Mouse (Mus musculus) embryonic facial prominence, embryonic 15.5 days (tissue): ENCODE data around the gene Vegfc. TPM values are rescaled to one million over a fixed set of nuclear protein-coding genes. Genes with fewer than 3 reads are reported as not detected.

Experiments
- ATAC-seq: fragments of 200-750 bp; cut with Nextera tagmentation; 2 replicates; pipeline ENCODE4 v1.8.0; 2017; ENCODE audit warnings: low read depth, moderate TSS enrichment; ENCODE audit not compliant: insufficient number of reproducible peaks, low FRiP score, low TSS enrichment
- H3K27ac ChIP-seq: fragments of 300-500 bp; sonication (generic); replicated peaks from 2 replicates; pipeline ENCODE4 v1.5.1; 2015; ENCODE audit warnings: mild to moderate bottlenecking, inconsistent platforms
- H3K27me3 ChIP-seq: fragments of 300-500 bp; sonication (generic); 2 replicates; pipeline ENCODE4 v1.6.1; 2015; ENCODE audit warnings: inconsistent platforms
- H3K36me3 ChIP-seq: fragments of 300-500 bp; sonication (generic); 2 replicates; pipeline ENCODE4 v1.6.1; 2015; ENCODE audit warnings: mild to moderate bottlenecking, inconsistent platforms
- H3K4me1 ChIP-seq: fragments of 300-500 bp; sonication (generic); 2 replicates; pipeline ENCODE4 v1.6.1; 2015; ENCODE audit warnings: inconsistent platforms
- H3K4me2 ChIP-seq: fragments of 300-500 bp; sonication (generic); replicated peaks from 2 replicates; pipeline ENCODE4 v1.6.1; 2015; ENCODE audit warnings: mild to moderate bottlenecking, inconsistent platforms
- H3K4me3 ChIP-seq: fragments of 300-500 bp; sonication (generic); replicated peaks from 2 replicates; pipeline ENCODE4 v1.5.1; 2015; ENCODE audit warnings: mild to moderate bottlenecking, inconsistent platforms
- H3K9ac ChIP-seq: fragments of 300-500 bp; sonication (generic); 2 replicates; pipeline ENCODE4 v1.6.1; 2015; ENCODE audit warnings: inconsistent platforms
- H3K9me3 ChIP-seq: fragments of 300-500 bp; sonication (generic); replicated peaks from 2 replicates; pipeline ENCODE4 v1.6.1; 2016; ENCODE audit warnings: inconsistent platforms
- WGBS: fragments of 180-500 bp; shearing (Covaris S2); methylation state at CpG from one replicate; pipeline ENCODE4 v1.1.7; 2015; 5-methylcytosine and 5-hydroxymethylcytosine counted together
- polyA plus RNA-seq: library from polyadenylated mRNA; unstranded; fragments of >200 nt; fragmentation: Nextera tagmentation; extraction: Ambion mirVana; gene quantifications from 2 replicates; pipeline ENCODE4 v1.2.1, GENCODE M21; 2015

Gene Vegfc
- polyA plus RNA-seq, 1 experiment from 2014 or later: 8.5 TPM

DNA sequence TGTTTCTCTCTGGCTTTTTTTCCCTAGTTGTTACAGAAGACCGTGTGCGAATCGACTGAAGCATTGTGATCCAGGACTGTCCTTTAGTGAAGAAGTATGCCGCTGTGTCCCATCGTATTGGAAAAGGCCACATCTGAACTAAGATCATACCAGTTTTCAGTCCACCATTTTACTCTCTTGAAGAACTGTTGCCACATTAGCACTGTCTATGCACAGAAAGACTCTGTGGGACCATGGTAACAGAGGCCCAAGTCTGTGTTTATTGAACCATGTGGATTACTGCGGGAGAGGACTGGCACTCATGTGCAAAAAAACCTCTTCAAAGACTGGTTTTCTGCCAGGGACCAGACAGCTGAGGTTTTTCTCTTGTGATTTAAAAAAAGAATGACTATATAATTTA lies 108.5 kb downstream of the Vegfc start:
- H3K9me3 ChIP-seq: no peaks in the 10 kb centered on the region
- no peak overlapping the region for H3K27ac ChIP-seq
- no peaks in the 10 kb centered on the region for H3K36me3 ChIP-seq
- no peaks in the 10 kb centered on the region for H3K4me1 ChIP-seq
- no peak for ATAC-seq
- no peak overlapping the region for H3K9ac ChIP-seq
- 86% methylated on average over 6 of the region's 6 CpGs for WGBS
- no peak overlapping the region for H3K4me2 ChIP-seq
- no peak overlapping the region for H3K4me3 ChIP-seq
- H3K27me3 ChIP-seq: no peaks in the 10 kb centered on the region

DNA sequence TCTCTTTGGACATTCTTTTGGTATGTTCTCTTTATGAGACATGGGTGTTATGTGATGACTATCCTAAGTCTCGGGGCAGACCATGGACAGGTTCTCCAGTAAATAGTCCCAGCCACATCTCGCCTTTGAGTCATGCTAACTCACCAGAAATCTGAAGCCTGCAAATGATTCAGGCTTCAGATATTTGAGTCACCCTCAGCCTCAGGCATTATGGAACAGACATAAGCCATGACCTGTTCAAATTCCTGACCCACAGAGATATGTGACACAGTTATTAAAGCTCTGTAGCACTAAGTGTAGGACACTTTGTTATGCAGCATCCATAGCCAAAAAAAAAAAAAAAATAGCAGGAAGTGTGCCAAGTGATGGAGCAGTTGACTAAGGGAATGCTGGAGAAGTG lies 138.8 kb downstream of the Vegfc start:
- H3K4me3 ChIP-seq: no peak overlapping the region
- no peak overlapping the region for H3K9ac ChIP-seq
- no peaks in the 10 kb centered on the region for H3K9me3 ChIP-seq
- no peaks in the 10 kb centered on the region for H3K36me3 ChIP-seq
- no peaks in the 10 kb centered on the region for H3K4me1 ChIP-seq
- 51% methylated on average over 2 of the region's 2 CpGs for WGBS
- no peak overlapping the region for H3K27ac ChIP-seq
- no peak for ATAC-seq
- H3K4me2 ChIP-seq: no peak overlapping the region
- no peaks in the 10 kb centered on the region for H3K27me3 ChIP-seq

DNA sequence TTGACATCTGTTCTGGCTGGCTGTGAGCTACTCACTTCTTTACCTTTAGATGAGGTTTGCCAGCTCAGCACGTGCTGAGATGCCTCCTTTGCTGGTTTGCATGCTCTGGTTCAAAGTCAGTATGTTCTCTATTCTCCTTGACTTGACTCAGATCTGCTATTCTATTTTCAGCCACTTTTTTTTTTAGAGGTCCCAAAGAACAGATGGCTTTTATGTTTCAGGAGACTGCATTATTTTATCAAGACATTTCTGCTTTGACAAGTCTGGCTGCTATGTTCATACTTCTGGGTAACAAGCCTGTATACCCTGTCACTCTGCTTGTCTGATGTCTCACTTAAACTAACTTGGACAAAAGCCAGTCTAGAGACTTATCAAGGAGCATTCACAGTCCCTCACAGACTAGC lies 151.4 kb downstream of the Vegfc start:
- no peaks in the 10 kb centered on the region for H3K9me3 ChIP-seq
- no peaks in the 10 kb centered on the region for H3K4me1 ChIP-seq
- no peak overlapping the region for H3K4me3 ChIP-seq
- 63% methylated on average over 1 of the region's 1 CpGs for WGBS
- no peak overlapping the region for H3K4me2 ChIP-seq
- no peaks in the 10 kb centered on the region for H3K27me3 ChIP-seq
- H3K36me3 ChIP-seq: no peaks in the 10 kb centered on the region
- ATAC-seq: no peak
- no peak overlapping the region for H3K27ac ChIP-seq
- H3K9ac ChIP-seq: no peak overlapping the region

DNA sequence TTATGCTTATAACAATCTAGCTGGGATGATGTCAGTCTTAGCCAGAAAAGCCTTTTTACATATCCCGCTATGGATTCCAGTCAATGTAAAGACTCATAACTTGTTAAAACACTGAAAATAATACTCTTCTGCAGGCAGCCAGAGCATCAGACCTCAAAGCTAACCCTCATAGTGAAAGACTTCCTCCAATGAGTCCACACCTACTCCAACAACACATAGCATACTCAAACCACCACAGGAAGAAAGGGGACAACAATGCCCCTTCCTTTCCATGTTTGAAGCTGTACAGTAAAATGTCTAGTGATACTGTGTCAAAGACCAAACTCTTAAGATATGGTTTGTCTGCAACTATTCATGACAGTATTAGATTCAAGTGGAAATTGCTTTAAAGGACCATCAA lies 153.2 kb downstream of the Vegfc start:
- H3K27ac ChIP-seq: no peak overlapping the region
- H3K36me3 ChIP-seq: no peaks in the 10 kb centered on the region
- no peak overlapping the region for H3K4me2 ChIP-seq
- ATAC-seq: no peak
- H3K9ac ChIP-seq: no peak overlapping the region
- no peaks in the 10 kb centered on the region for H3K27me3 ChIP-seq
- H3K4me3 ChIP-seq: no peak overlapping the region
- no peaks in the 10 kb centered on the region for H3K4me1 ChIP-seq
- 94% methylated on average over 1 of the region's 1 CpGs for whole genome bisulfite sequencing
- no peaks in the 10 kb centered on the region for H3K9me3 ChIP-seq

DNA sequence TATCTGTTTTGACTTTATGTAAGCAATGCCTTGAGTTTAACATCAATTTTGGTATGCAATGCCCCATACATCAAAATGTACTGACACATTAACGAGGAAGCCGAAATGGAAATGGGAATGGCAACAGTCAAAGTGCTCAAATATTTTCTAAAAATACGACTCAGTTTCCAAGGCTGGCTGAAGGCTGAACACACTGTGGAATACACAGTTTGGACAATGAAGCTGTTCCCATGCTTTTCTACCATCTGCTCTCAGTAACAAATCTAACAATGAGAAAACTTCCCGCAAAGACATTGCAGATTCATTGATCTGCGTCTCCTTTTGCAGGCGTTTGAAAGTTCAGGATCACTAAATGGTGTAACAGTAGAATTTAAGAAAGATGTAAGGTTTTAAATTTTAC lies 155.9 kb downstream of the Vegfc start:
- Histone ChIP-seq H3K4me1 (no peaks in the 10 kb centered on the region), H3K27me3 (no peaks in the 10 kb centered on the region), H3K4me2 (no peak overlapping the region), H3K36me3 (no peaks in the 10 kb centered on the region), H3K4me3 (no peak overlapping the region), H3K9me3 (no peaks in the 10 kb centered on the region), H3K9ac (no peak overlapping the region), H3K27ac (no peak overlapping the region)
- no peak for ATAC-seq
- 81% methylated on average over 6 of the region's 6 CpGs for WGBS
